Mouse (Mus musculus) ES-Bruce4 (cell line): ENCODE results near the gene Sgms1.

ENCODE experiments used
- CTCF ChIP-seq: IDR thresholded peaks from one replicate; pipeline ENCODE4 v1.8.1; 2011; ENCODE audit warnings: low read depth, low read length
- POLR2A ChIP-seq: IDR thresholded peaks from one replicate; pipeline ENCODE4 v1.8.1; 2011; ENCODE audit warnings: low read length; ENCODE audit not compliant: insufficient read depth

- TF ChIP-seq CTCF (no peak), POLR2A (no peak)
Observed at GRCm38 (mm10) chr19:32295581-32295980, 93.9 kb downstream of the Sgms1 start.
